Mouse (Mus musculus) myocyte (in vitro differentiated cells): ENCODE data around the gene B4galt1.
A peak's percentile ranks its signal among the peaks of the same experiment; 100 is the strongest.

Experiments used
- E2F4 ChIP-seq: IDR thresholded peaks from one replicate; pipeline ENCODE4 v1.6.1; 2011; ENCODE audit warnings: mild to moderate bottlenecking, control low read depth, moderate library complexity; ENCODE audit not compliant: insufficient read depth
- MAX ChIP-seq: IDR thresholded peaks from one replicate; pipeline ENCODE4 v1.6.1; 2011; ENCODE audit warnings: low read depth, mild to moderate bottlenecking, control low read depth
- POLR2A ChIP-seq: IDR thresholded peaks from one replicate; pipeline ENCODE4 v1.6.1; 2011; ENCODE audit warnings: low read depth, mild to moderate bottlenecking, control low read depth, moderate library complexity; ENCODE audit not compliant: insufficient read length
- TCF3 ChIP-seq: IDR thresholded peaks from one replicate; pipeline ENCODE4 v1.6.1; 2011; ENCODE audit warnings: low read depth, control low read depth; ENCODE audit not compliant: insufficient read length
- USF1 ChIP-seq: IDR thresholded peaks from one replicate; pipeline ENCODE4 v1.6.1; 2011; ENCODE audit warnings: low read depth, mild to moderate bottlenecking, control low read depth, moderate library complexity

- TF ChIP-seq POLR2A: peak; percentile 86
- no peak for TF ChIP-seq USF1
- no peak for TF ChIP-seq E2F4
- TF ChIP-seq MAX: no peak
- no peak for TF ChIP-seq TCF3
Measured at GRCm38 (mm10) chr4:40757780-40758420, 95.9 kb downstream of the B4galt1 start, which contains the start of gene Smu1.
